In genomic region chr17:67861080-67861630, GRCm38 (mm10) we compare ENCODE assay signal across 13 mouse cellular contexts.
DNase-seq lines count a peak whose midpoint lies in the region; ATAC-seq and TF ChIP-seq lines count a peak whose summit lies in the region.
"Had no signal": no experiment of that assay in that cellular context is flagged by ENCODE, and none has a peak within 500 bp of the region (broad histone marks: within the 10 kb centered on the region; RNA-seq: fewer than 3 reads in every experiment).

No protein-coding gene starts in this region.

- no peak for TF ChIP-seq CTCF in brain, embryonic 14.5 days (IDR thresholded peaks at IDR 0.05; ENCODE audit: borderline replicate concordance, extremely low read depth, insufficient read depth, insufficient read length)

- no peak overlapping the region for H3K27ac ChIP-seq in forebrain, embryonic 14.5 days (ENCODE audit: low read depth, low read length)
- no peak overlapping the region for H3K27ac ChIP-seq in forebrain, embryonic 16.5 days (ENCODE audit: low read length)
- H3K27ac ChIP-seq in hindbrain, embryonic 16.5 days (ENCODE audit: low read depth, low read length), result no peak overlapping the region
- H3K27ac ChIP-seq: heart, embryonic 15.5 days; kidney, postnatal 0 days; macrophage; neural tube, embryonic 13.5 days had no signal

- H3K36me3 ChIP-seq in forebrain, embryonic 14.5 days (ENCODE audit: control insufficient read depth, insufficient read depth, low read length), result no peaks in the 10 kb centered on the region
- no peaks in the 10 kb centered on the region for H3K36me3 ChIP-seq in forebrain, embryonic 16.5 days (ENCODE audit: control insufficient read depth, insufficient read depth)
- H3K36me3 ChIP-seq in hindbrain, embryonic 16.5 days (ENCODE audit: control insufficient read depth, insufficient read depth, low read length), result no peaks in the 10 kb centered on the region

- H3K9ac ChIP-seq in forebrain, embryonic 14.5 days (ENCODE audit: low read length), result no peak overlapping the region
- H3K9ac ChIP-seq in forebrain, embryonic 16.5 days (replicated peaks; ENCODE audit: low read depth, low read length), result no peak overlapping the region
- no peak overlapping the region for H3K9ac ChIP-seq in hindbrain, embryonic 16.5 days (ENCODE audit: low read depth, low read length)
- H3K9ac ChIP-seq: heart, embryonic 15.5 days; neural tube, embryonic 13.5 days had no signal

- no peak for ATAC-seq in forebrain, embryonic 14.5 days
- ATAC-seq in forebrain, embryonic 16.5 days, result no peak; the same call in 1 of the 2 replicates
- peak; percentile 63 for ATAC-seq in hindbrain, embryonic 16.5 days

- H3K27me3 ChIP-seq in forebrain, embryonic 14.5 days (replicated peaks; ENCODE audit: control insufficient read depth, insufficient read depth, low read length), result no peaks in the 10 kb centered on the region
- H3K27me3 ChIP-seq in forebrain, embryonic 16.5 days (replicated peaks; ENCODE audit: control insufficient read depth, insufficient read depth, low read length), result no peaks in the 10 kb centered on the region
- H3K27me3 ChIP-seq in hindbrain, embryonic 16.5 days (replicated peaks; ENCODE audit: control insufficient read depth, insufficient read depth, low read length), result no peaks in the 10 kb centered on the region
- H3K27me3 ChIP-seq: neural tube, embryonic 13.5 days had no signal

- DNase-seq in forebrain, embryonic 14.5 days (ENCODE audit: low spot score), result peak; percentile 11
- peak; percentile 64 for DNase-seq in left cerebral cortex, postnatal 4 days
- DNase-seq in left cerebral cortex, adult 8-10 months (ENCODE audit: low spot score in 2 of 2), result no peak
- DNase-seq in brain, embryonic 14.5 days (ENCODE audit: low read depth), result peak; percentile 43
- DNase-seq in urinary bladder, postnatal 36 days (ENCODE audit: low spot score in 2 of 2), result no peak
- DNase-seq: thymus, adult 18-20 months had no signal

- no peaks in the 10 kb centered on the region for H3K9me3 ChIP-seq in forebrain, embryonic 14.5 days (replicated peaks; ENCODE audit: control insufficient read depth, low read length)
- no peaks in the 10 kb centered on the region for H3K9me3 ChIP-seq in forebrain, embryonic 16.5 days (ENCODE audit: control insufficient read depth, low read length)
- no peaks in the 10 kb centered on the region for H3K9me3 ChIP-seq in hindbrain, embryonic 16.5 days (ENCODE audit: control insufficient read depth, low read length)
- H3K9me3 ChIP-seq: heart, embryonic 15.5 days; neural tube, embryonic 13.5 days had no signal

- no peaks in the 10 kb centered on the region for H3K4me1 ChIP-seq in forebrain, embryonic 14.5 days (ENCODE audit: control insufficient read depth, insufficient read depth, low read length)
- H3K4me1 ChIP-seq in forebrain, embryonic 16.5 days (replicated peaks; ENCODE audit: control insufficient read depth, insufficient read depth, low read length), result peaks cover under 1% of the 10 kb centered on the region
- H3K4me1 ChIP-seq in hindbrain, embryonic 16.5 days (ENCODE audit: control insufficient read depth, insufficient read depth, low read depth, low read length), result no peaks in the 10 kb centered on the region
- H3K4me1 ChIP-seq: neural tube, embryonic 13.5 days had no signal

- H3K4me3 ChIP-seq in forebrain, embryonic 14.5 days (ENCODE audit: low read depth, low read length), result no peak overlapping the region
- H3K4me3 ChIP-seq in forebrain, embryonic 16.5 days (replicated peaks; ENCODE audit: low read length), result no peak overlapping the region
- H3K4me3 ChIP-seq in hindbrain, embryonic 16.5 days (ENCODE audit: low read length), result no peak overlapping the region
- H3K4me3 ChIP-seq: heart, embryonic 15.5 days; myocyte; neural tube, embryonic 13.5 days had no signal

- no peak overlapping the region for H3K4me2 ChIP-seq in forebrain, embryonic 14.5 days (ENCODE audit: low read length)
- no peak overlapping the region for H3K4me2 ChIP-seq in forebrain, embryonic 16.5 days (ENCODE audit: low read length)
- no peak overlapping the region for H3K4me2 ChIP-seq in hindbrain, embryonic 16.5 days (ENCODE audit: low read length)
- H3K4me2 ChIP-seq: heart, embryonic 15.5 days; neural tube, embryonic 13.5 days had no signal

- TF ChIP-seq POLR2A in brain, embryonic 14.5 days (IDR thresholded peaks at IDR 0.05; ENCODE audit: borderline replicate concordance, extremely low read depth, insufficient read depth, insufficient read length, poor library complexity, severe bottlenecking), result no peak

- 82% methylated on average over 10 of the region's 10 CpGs for WGBS in forebrain, embryonic 14.5 days
- WGBS in forebrain, embryonic 16.5 days, result 76% methylated on average over 10 of the region's 10 CpGs
- 74% methylated on average over 10 of the region's 10 CpGs for WGBS in hindbrain, embryonic 16.5 days

- intact Hi-C loops in left cerebral cortex, postnatal 4 days (cut with DNase I), result loop anchor here (5.0 to 10.0 kb wide), 2 partner anchors 1014 to 1246 kb away; no protein-coding TSS in a partner anchor

Comparison
In these comparisons a context has a peak if more than half of its experiments do, and no peak if none do; other contexts are left out.
1. DNase-seq: peak in forebrain, embryonic 14.5 days (single experiment), left cerebral cortex, postnatal 4 days (single experiment) and brain, embryonic 14.5 days (single experiment); none in left cerebral cortex, adult 8-10 months (0 of 2) and urinary bladder, postnatal 36 days (0 of 2).